Mouse (Mus musculus) bone marrow macrophage, adult 2 months (primary cell): ENCODE results near the gene Oxa1l.

Experiments
- CTCF ChIP-seq: IDR thresholded peaks from 2 replicates; pipeline ENCODE4 v1.5.1; 2012; ENCODE audit warnings: low read depth, mild to moderate bottlenecking, low read length, moderate library complexity
- POLR2A ChIP-seq: IDR thresholded peaks from 2 replicates; pipeline ENCODE4 v1.6.1; 2012; ENCODE audit warnings: mild to moderate bottlenecking, low read depth, low read length, borderline replicate concordance

GRCm38 (mm10) chr14:54340836-54341235 lies 19.8 kb upstream of the Oxa1l start:
- no peak for TF ChIP-seq CTCF
- no peak for TF ChIP-seq POLR2A
